Mouse (Mus musculus) pancreas, adult 10 weeks (tissue): ENCODE results near the gene Bmf. TPM values are rescaled to one million over a fixed set of nuclear protein-coding genes. Genes with fewer than 3 reads are reported as not detected.

Source experiments
- polyA plus RNA-seq: library from polyadenylated mRNA; stranded (reverse); fragments of 350-450 nt; fragmentation: Illumina TruSeq; extraction: RNeasy Lipid Tissue Mini Kit (QIAGEN cat#74804); gene quantifications from one replicate; pipeline ENCODE4 v1.2.3, GENCODE M21; 2015; ENCODE audit warnings: low read depth, low replicate concordance; ENCODE audit not compliant: insufficient read depth

The Bmf gene
- 2.7 TPM for polyA plus RNA-seq

GRCm38 (mm10) chr2:118549507-118550473, at the start of gene Bmf:
Gene Bmf (minus strand): TSS chr2:118549687.

GRCm38 (mm10) chr2:118597673-118598568, 48.4 kb upstream of the Bmf start, which contains the start of gene Bub1b:
Gene Bub1b (plus strand): TSS chr2:118598211.

DNA sequence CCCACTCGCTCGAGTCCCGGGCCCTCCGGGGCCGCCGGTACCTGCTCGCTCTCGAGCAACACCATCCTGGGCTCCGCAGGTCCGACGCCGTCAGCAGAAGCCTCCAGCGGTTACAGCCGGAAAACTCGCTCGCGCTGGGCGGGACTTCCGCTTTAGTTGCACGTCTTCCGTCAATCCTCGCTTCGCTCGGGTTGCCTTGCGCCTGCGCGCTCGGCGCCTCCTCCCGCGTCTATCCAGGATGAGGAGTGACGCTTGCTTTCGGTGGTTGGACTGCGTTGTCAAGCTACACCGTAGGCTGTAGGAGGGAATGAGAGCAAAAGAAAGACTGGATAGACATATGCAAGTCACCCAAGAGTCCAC, 70.0 kb downstream of the Bmf start, which contains the start of gene Srp14:
TSS of gene Srp14 (minus strand) at position 162 of the 360 bp plus-strand sequence.

Other genes starting within 250 kb of the Bmf start
- 0.20 TPM for gene Gpr176, start 176.3 kb downstream of the Bmf start, polyA plus RNA-seq
- 4.5 TPM for gene Eif2ak4, start 161.1 kb downstream of the Bmf start, polyA plus RNA-seq
- 39.4 TPM for gene Srp14, start 70.0 kb downstream of the Bmf start, polyA plus RNA-seq
- gene Bub1b, start 48.5 kb upstream of the Bmf start, polyA plus RNA-seq: 1.1 TPM
- 2.2 TPM for gene Pak6, start 113.6 kb upstream of the Bmf start, polyA plus RNA-seq
- gene Ankrd63, start 154.3 kb upstream of the Bmf start, polyA plus RNA-seq: not detected
- 0.33 TPM for gene Plcb2, start 178.8 kb upstream of the Bmf start, polyA plus RNA-seq
- gene Inafm2, start 196.1 kb upstream of the Bmf start, polyA plus RNA-seq: 2.5 TPM
- 4.7 TPM for gene Ccdc9b, start 213.0 kb upstream of the Bmf start, polyA plus RNA-seq
- not detected for gene Phgr1, start 223.1 kb upstream of the Bmf start, polyA plus RNA-seq
- gene Disp2, start 230.0 kb upstream of the Bmf start, polyA plus RNA-seq: 7.6 TPM